Mouse (Mus musculus) A20 (cell line): ENCODE results near the gene Usp45.

Experiments
- DNase-seq: peaks from one replicate; pipeline ENCODE4 v3.0.0-alpha.2; 2011; ENCODE audit warnings: low read depth, low spot score

The Usp45 gene

GRCm38 (mm10) chr4:21766863-21767304 lies at the start of gene Usp45, which contains the start of gene Tstd3:
Usp45 (plus strand) TSS chr4:21767156.
Tstd3 (minus strand) TSS chr4:21767212.
- DNase-seq = peak; percentile 83

GRCm38 (mm10) chr4:21722752-21723334 lies 44.1 kb upstream of the Usp45 start:
- DNase-seq = no peak

DNA sequence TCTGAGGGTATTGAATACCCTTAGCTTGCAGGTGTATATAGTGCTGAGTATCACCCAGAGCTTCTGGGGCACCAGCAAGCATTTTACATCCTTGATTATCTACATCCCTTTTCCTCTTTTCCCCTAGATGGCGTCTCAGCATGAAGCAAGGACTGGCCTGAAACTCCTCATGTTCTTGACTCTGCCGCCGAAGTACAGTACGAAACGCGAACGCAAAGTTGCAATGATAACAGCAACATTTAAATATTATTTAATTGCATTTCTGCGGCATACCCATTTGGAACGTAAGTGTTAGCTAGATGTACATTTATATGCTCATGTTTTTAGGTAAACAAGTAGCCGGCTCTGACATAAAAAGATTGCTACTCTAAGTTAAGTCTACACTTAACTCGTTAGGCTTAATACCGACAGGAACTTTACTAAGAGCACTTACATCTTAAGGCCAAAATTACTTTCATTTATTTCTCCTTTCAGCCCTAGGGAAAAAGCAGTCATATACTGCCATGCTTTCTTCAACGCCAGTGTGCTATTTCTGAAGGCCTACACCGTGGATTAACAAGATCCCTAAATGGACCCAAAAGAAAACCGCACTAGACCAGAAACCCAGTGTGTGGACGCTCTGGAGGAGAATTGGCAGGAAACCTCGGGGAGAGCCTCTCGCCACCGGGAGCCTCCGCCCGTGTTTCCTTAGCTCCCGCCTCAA lies 39.9 kb upstream of the Usp45 start:
- DNase-seq = peak; percentile 81

- DNase-seq = peak; percentile 94
These were observed 39.3 kb upstream of the Usp45 start, which contains the start of gene Ccnc for GRCm38 (mm10) chr4:21727615-21728165. Ccnc (plus strand) TSS chr4:21727701.

- DNase-seq = peak; percentile 57
These were observed 27.8 kb upstream of the Usp45 start for GRCm38 (mm10) chr4:21739169-21739568.

DNA sequence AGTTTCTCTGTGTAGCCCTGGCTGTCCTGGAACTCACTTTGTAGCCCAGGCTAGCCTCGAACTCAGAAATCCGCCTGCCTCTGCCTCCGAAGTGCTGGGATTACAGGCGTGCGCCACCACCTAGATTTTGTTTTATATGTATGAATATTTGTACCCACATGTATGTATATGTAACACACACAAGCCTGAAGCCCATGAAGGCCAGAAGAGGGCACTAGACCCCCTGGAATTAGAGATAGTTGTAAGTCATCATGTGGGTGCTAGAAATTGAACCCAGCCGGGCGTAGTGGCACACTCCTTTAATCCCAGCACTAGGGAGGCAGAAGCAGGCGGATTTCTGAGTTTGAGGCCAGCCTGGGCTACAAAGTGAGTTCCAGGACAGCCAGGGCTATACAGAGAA lies 22.8 kb upstream of the Usp45 start:
- peak; percentile 32 for DNase-seq

DNA sequence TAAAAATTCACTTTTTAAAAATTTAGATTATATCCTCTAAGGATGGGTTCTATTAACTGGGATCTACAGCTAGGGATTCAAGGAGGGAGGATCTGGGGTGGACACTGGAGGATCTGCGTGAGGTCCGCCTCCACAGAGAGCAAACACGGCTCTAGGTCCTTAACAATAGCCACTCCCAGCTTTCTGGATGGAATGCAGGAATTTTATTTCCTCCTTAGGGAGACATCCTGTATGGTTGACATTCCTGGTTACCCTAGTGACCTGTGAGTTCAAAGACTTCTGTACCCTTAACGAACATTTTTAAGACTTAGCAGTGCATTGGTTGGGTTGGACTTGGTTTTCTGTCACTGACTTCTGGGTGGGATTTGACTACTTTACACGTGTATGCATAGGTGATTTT lies 21.2 kb upstream of the Usp45 start:
- DNase-seq = no peak

DNA sequence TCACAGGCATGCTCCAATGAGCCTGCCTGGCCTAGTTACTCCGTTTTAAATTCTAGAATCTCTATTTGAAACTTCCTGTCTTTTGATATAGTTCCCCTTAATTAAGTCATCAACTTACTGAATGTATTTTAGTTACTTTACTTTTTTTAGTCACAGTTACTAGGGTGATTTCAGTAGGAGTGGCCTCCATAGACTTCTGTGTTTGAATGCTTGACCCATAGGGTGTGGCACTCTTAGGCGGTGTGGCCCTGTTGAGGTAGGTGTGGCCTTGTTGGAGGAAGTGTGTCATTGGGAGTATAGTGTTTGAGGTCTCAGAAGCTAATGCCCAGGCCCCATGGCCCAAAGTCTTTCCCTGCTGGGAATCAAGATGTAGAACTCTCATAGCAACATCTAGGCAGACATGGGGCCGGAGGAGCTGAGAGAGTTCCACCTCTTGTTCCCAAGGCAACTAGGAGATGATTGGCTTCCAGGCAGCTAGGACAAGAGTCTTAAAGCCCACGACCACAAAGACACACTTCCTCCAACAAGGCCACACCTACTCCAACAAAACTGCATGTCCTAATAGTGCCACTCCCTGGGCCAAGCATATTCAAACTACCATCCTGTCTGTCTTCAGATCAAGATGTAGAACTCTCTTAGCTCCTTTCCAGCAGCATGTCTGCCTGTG lies 11.7 kb upstream of the Usp45 start:
- peak; percentile 91 for DNase-seq

DNA sequence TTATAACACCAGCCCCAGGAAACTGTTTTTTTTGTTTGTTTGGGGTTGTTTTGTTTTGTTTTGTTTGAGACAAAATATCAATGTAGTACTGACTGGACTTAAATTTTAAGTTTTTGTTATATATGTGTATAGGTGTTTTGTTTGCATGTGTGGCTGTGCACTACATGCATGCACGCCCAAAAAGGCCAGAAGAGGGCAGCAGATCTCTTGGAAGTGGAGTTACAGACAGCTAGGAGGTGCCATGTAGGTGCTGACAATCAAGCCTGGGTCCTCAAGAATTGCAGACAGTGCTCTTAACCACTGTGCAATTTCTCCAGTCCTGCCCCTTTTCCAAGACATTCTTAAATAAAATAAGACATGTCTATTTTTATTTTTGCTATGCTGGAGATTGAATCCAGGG lies 8.1 kb upstream of the Usp45 start:
- peak; percentile 44 for DNase-seq

DNA sequence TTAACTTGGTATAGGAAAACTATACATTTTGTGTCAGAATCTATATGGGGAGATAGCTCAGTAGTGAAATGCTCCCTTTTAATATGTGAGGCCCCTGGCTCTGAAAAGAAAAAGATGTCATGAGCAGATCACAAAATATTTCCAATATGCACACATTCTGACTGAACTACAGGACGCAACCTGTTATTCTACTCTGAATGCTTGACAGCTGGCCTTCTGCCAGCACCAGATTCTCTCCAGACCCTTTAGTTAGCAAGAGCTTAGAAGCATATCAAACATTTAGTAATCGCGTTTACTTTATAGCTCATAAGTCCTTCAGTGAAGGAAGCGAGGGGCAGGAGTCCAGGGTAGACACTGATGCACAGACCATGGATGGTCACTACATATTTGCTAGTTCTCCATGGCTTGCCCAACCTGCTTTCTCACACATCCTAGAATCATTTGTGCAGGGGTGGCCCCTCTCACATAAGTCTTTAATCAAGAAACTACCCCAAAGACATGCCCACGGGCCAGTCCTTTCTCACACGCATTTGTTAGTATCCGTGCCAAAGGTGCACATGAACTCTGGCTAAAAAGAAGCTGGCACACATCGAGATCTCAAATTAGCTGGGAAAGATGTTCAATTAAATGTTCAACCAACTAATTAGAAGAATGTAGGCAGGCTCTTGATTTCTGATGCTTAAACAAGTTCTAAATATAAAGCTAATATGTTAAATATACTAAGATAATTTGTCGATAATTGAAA lies 5.4 kb upstream of the Usp45 start:
- DNase-seq = no peak

GRCm38 (mm10) chr4:21763827-21764226 lies 3.1 kb upstream of the Usp45 start:
- DNase-seq = no peak

- DNase-seq = peak; percentile 52
These were observed 639 bp upstream of the Usp45 start for GRCm38 (mm10) chr4:21766171-21766862.

DNA sequence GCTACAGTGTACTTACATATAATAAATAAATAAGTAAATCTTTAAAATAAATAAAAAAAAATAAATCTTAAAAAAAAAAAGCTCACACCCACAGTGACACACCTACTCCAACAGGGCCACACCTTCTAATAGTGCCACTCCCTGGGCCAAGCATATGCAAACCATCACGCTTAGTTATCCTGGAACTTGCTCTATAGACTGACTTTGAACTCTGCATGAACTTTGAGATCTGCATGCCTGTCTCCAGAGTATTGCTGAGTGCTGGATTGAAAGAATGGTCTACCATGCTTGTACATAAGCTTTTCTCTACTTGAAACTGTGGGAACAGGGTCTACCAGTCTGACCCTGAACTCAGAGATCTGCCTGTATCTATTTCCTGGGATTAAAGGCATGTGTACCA lies 4.1 kb downstream of the Usp45 start:
- DNase-seq = no peak

- DNase-seq = peak; percentile 37
These were observed 5.3 kb downstream of the Usp45 start for GRCm38 (mm10) chr4:21772306-21772705.

DNA sequence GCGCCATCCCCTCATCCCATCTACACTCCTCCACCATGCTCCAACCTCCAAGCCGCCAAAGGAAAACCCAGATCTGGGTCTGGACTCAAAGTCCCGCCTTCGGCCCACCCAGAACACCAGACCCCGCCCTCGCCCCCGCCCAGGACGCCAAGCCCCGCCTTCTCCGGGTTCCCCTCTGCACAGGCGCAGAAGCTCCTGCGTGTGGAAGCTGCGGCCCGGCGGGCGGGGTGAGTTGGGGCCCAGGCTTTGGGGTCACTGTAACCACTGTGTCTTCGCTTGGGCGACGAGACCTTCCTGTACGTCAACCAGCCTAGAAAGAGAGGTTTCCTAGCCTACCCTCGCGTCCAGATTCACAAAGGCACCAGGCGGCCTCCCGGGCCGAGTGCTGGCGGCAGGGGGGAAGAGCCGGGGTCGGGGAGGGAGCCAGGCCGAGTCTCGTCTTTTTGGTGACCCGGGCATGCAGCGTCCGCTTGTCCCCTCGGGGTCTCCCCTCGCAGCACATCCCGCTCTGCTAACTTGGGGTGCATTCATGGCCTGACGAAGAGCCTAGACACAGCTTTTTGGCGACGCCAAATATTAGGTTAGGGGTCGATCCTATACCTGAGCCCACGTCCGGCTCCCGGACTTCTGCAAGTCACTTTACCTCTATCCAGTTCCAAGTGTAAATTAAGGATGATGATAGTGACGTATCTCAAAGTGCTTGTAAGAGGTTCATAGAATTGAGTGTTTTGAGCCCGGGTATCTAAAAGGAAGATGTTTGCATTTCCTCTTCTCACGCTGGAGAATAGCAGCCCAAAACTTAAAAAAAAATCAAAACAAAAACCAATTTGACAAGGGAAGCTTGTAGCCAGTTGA lies 9.4 kb downstream of the Usp45 start:
- peak; percentile 92 for DNase-seq

DNA sequence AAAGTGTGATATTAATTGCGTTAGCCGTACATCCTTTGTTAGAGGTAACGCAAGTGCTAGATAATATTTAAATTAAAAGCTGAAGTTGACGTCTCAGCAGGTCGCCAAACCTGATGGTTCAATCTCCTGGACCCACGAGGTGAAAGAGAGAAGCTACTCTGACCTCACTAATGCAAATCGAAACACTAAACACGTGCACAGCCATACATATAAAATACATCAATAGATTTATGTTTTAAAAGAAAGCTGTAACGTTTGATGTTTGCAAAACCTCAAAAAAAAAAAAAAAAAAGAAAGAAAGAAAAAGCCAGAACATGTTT lies 9.9 kb downstream of the Usp45 start:
- DNase-seq = peak; percentile 66

DNA sequence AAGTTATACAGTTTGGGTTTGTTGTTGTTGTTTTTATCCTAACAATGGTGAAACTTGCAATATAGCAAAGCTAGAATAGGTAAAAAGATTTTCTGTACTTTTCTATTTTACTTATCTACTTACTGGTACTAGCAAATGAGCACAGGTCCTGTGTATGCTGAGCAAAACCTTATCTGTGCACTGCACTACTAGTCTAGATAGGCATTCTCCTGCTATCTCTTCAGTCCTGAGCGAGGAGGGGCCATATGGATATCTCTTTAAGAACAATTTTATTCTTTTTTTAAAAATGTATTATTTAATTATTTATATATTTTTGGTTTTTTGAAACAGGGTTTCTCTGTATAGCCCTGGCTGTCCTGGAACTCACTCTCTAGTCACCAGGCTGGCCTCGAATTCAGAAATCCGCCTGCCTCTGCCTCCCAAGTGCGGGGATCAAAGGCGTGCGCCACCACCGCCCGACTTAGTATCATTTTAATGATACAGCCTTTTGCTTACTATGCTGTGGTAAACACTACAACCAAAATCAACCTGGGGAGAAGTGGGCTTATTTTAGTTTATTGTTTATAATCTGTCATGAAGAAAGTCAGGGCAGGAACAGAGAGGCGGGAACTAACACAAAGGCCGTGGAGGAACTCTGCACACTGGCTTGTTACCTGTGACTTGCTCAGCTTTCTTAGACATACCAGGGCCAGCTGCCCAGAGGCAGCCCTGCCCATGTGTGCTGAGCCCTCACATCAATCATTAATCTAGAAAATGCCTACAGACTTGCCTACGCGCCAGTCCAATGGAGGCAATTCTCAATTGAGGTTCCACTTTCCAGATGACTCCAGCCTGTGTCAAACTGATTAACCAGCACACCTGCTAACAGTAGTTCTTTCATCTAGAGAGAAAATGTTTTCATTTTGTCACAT lies 14.1 kb downstream of the Usp45 start:
- peak; percentile 48 for DNase-seq

GRCm38 (mm10) chr4:21786268-21786667 lies 19.3 kb downstream of the Usp45 start:
- DNase-seq = no peak

- DNase-seq = no peak
These were observed 21.9 kb downstream of the Usp45 start for GRCm38 (mm10) chr4:21788903-21789302.
